Mouse (Mus musculus) neural tube, embryonic 15.5 days (tissue): ENCODE measurements around the gene Psmd8. TPM values are rescaled to one million over a fixed set of nuclear protein-coding genes. Genes with fewer than 3 reads are reported as not detected.
"Not testable (repeated sequence)": the region's sequence is repeated elsewhere in the genome, so short reads cannot be mapped to it uniquely, and the experiment has no call there.

Source experiments
- ATAC-seq: fragments of 200-750 bp; cut with Nextera tagmentation; 2 replicates; pipeline ENCODE4 v1.8.0; 2017; ENCODE audit warnings: mild to moderate bottlenecking, moderate TSS enrichment, moderate library complexity; ENCODE audit not compliant: low FRiP score
- H3K27ac ChIP-seq: fragments of 300-500 bp; sonication (generic); replicated peaks from 2 replicates; pipeline ENCODE4 v1.5.1; 2015; ENCODE audit warnings: mild to moderate bottlenecking, inconsistent platforms
- H3K27me3 ChIP-seq: fragments of 300-500 bp; sonication (generic); replicated peaks from 2 replicates; pipeline ENCODE4 v1.6.1; 2015; ENCODE audit warnings: inconsistent platforms
- H3K36me3 ChIP-seq: fragments of 300-500 bp; sonication (generic); 2 replicates; pipeline ENCODE4 v1.6.1; 2015; ENCODE audit warnings: inconsistent platforms
- H3K4me1 ChIP-seq: fragments of 300-500 bp; sonication (generic); 2 replicates; pipeline ENCODE4 v1.6.1; 2015; ENCODE audit warnings: inconsistent platforms
- H3K4me2 ChIP-seq: fragments of 300-500 bp; sonication (generic); 2 replicates; pipeline ENCODE4 v1.6.1; 2015; ENCODE audit warnings: inconsistent platforms, mild to moderate bottlenecking, moderate library complexity
- H3K4me3 ChIP-seq: fragments of 300-500 bp; sonication (generic); replicated peaks from 2 replicates; pipeline ENCODE4 v1.5.1; 2015; ENCODE audit warnings: mild to moderate bottlenecking, inconsistent platforms
- H3K9ac ChIP-seq: fragments of 300-500 bp; sonication (generic); replicated peaks from 2 replicates; pipeline ENCODE4 v1.6.1; 2015; ENCODE audit warnings: mild to moderate bottlenecking, inconsistent platforms
- H3K9me3 ChIP-seq: fragments of 300-500 bp; sonication (generic); replicated peaks from 2 replicates; pipeline ENCODE4 v1.6.1; 2016; ENCODE audit warnings: inconsistent platforms
- WGBS: fragments of 180-500 bp; shearing (Covaris S2); methylation state at CpG from one replicate; pipeline ENCODE4 v1.1.7; 2015; ENCODE audit warnings: mixed read lengths; 5-methylcytosine and 5-hydroxymethylcytosine counted together
- polyA plus RNA-seq: library from polyadenylated mRNA; unstranded; fragments of >200 nt; fragmentation: Nextera tagmentation; extraction: Ambion mirVana; gene quantifications from 2 replicates; pipeline ENCODE4 v1.2.1, GENCODE M21; 2015

The Psmd8 gene
- polyA plus RNA-seq, 1 experiment from 2014 or later = 278 TPM

DNA sequence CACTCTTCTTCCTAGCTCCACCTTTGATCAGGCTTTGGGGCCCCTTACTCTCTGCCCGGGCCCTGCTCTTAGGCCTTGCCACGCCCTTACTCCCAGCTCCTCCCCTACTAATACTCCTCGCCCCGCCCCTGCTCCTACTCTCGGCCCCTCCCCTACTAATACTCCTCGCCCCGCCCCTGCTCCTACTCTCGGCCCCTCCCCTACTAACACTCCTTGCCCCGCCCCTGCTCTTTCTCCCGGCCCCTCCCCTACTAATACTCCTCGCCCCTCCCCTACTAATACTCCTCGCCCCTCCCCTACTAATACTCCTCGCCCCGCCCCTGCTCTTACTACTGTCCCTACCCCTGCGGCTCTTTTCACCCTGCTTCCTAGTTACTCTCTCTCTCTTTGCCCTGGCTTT lies 30.5 kb upstream of the Psmd8 start:
- H3K4me3 ChIP-seq = peak overlapping the region; percentile 34
- H3K9ac ChIP-seq, H3K36me3 ChIP-seq, ATAC-seq, H3K27me3 ChIP-seq, H3K27ac ChIP-seq, H3K9me3 ChIP-seq: not testable (repeated sequence)
- H3K4me1 ChIP-seq = peaks cover 19% of the 10 kb centered on the region
- 28% methylated on average over 12 of the region's 15 CpGs for WGBS
- H3K4me2 ChIP-seq = peak overlapping the region; percentile 54

DNA sequence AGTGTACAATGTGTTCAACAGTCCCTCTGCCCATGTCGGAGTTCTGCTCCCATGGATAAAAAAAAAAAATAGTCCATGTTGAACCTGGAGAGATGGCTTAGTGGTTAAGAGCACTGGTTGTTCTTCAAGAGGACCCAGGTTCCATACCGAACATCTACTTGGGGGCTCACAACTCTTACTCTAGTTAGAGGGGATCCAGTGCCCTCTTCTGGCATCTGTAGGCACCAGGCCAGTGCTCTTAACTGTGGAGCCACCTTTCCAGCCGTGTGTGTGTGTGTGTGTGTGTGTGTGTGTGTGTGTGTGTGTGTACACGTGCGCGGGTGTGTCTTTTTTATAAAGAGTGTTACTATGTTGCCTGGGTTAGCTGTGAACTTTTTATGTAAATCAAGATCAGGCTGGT lies 22.1 kb upstream of the Psmd8 start:
- H3K27me3 ChIP-seq = no peaks in the 10 kb centered on the region
- no peaks in the 10 kb centered on the region for H3K4me1 ChIP-seq
- no peaks in the 10 kb centered on the region for H3K36me3 ChIP-seq
- H3K9ac ChIP-seq = no peak overlapping the region
- H3K27ac ChIP-seq = no peak overlapping the region
- 85% methylated on average over 6 of the region's 6 CpGs for WGBS
- no peaks in the 10 kb centered on the region for H3K9me3 ChIP-seq
- H3K4me3 ChIP-seq = no peak overlapping the region
- H3K4me2 ChIP-seq = no peak overlapping the region
- no peak for ATAC-seq

GRCm38 (mm10) chr7:29194230-29194629 lies 13.7 kb upstream of the Psmd8 start:
- WGBS = 92% methylated on average over 1 of the region's 1 CpGs
- H3K27me3 ChIP-seq, H3K36me3 ChIP-seq, H3K4me2 ChIP-seq, H3K9me3 ChIP-seq, H3K9ac ChIP-seq, H3K4me3 ChIP-seq, H3K27ac ChIP-seq, H3K4me1 ChIP-seq, ATAC-seq: not testable (repeated sequence)

DNA sequence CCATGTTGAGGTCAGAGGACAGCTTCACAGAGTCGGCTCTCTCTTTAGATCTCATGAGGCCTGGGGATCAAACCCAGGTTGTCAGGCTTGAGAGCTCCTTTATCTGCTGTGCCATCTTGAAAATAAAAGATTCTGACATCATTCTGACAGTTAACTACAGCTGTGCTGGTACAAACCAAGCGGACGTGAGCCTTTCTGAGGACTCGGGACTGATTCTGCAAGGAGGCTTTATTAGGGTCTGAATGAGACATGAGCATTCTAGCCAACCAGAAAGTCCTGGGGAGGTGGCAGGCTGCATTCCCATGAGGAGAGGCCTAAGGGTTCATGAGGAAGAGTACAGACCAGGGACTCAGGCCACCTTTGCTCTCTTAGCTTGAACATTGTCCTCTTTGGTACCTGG lies 822 bp upstream of the Psmd8 start:
- ATAC-seq, H3K27me3 ChIP-seq, H3K36me3 ChIP-seq, H3K9ac ChIP-seq, H3K4me3 ChIP-seq, H3K9me3 ChIP-seq: not testable (repeated sequence)
- 90% methylated on average over 4 of the region's 4 CpGs for WGBS
- H3K27ac ChIP-seq = peak overlapping the region; percentile 81
- H3K4me1 ChIP-seq = peaks cover 18% of the 10 kb centered on the region
- peak overlapping the region; percentile 61 for H3K4me2 ChIP-seq

DNA sequence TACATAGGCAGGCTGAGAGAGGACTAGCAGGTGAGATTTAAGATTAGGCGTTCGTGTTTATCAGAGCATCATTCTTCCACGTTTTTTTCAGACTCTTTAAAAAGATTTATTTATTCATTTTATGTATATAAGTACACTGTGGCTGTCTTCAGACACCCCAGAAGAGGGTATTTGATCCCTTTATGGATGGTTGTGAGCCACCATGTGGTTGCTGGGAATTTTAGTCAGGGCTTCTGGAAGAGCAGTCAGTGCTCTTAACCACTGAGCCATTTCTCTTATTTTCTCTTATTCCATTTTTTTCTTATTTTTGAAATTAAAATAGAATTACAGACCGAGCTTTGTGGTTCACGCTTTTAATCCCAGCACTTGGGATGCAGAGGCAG lies 344 bp upstream of the Psmd8 start:
- no peak overlapping the region for H3K9ac ChIP-seq
- H3K27me3 ChIP-seq = 0 out of 2 replicates have a peak, but pooled peaks cover 4% of the 10 kb centered on the region
- peak overlapping the region; percentile 61 for H3K4me2 ChIP-seq
- WGBS = 40% methylated on average over 5 of the region's 5 CpGs
- H3K9me3 ChIP-seq = no peaks in the 10 kb centered on the region
- peak overlapping the region; percentile 81 for H3K27ac ChIP-seq
- H3K4me1 ChIP-seq = peaks cover 18% of the 10 kb centered on the region
- peak; percentile 56 for ATAC-seq
- peaks cover 14% of the 10 kb centered on the region for H3K36me3 ChIP-seq
- peak overlapping the region; percentile 55 for H3K4me3 ChIP-seq

GRCm38 (mm10) chr7:29179323-29179722 lies 1.2 kb downstream of the Psmd8 start:
- peak overlapping the region; percentile 61 for H3K4me2 ChIP-seq
- H3K27ac ChIP-seq = no peak overlapping the region
- WGBS = 64% methylated on average over 7 of the region's 7 CpGs
- peak overlapping the region; percentile 55 for H3K4me3 ChIP-seq
- no peaks in the 10 kb centered on the region for H3K9me3 ChIP-seq
- ATAC-seq = no peak
- H3K9ac ChIP-seq = peak overlapping the region; percentile 65
- H3K36me3 ChIP-seq = peaks cover 29% of the 10 kb centered on the region
- H3K27me3 ChIP-seq = peaks cover 20% of the 10 kb centered on the region
- peaks cover 18% of the 10 kb centered on the region for H3K4me1 ChIP-seq

GRCm38 (mm10) chr7:29178106-29178505 lies 2.4 kb downstream of the Psmd8 start:
- Histone ChIP-seq H3K9me3 (no peaks in the 10 kb centered on the region), H3K27ac (no peak overlapping the region), H3K36me3 (peaks cover 42% of the 10 kb centered on the region), H3K4me1 (peaks cover 18% of the 10 kb centered on the region), H3K4me2 (peak overlapping the region; percentile 61; the same call in 1 of the 2 replicates), H3K27me3 (peaks cover 32% of the 10 kb centered on the region), H3K9ac (no peak overlapping the region), H3K4me3 (no peak overlapping the region)
- 90% methylated on average over 4 of the region's 4 CpGs for WGBS
- ATAC-seq = no peak

DNA sequence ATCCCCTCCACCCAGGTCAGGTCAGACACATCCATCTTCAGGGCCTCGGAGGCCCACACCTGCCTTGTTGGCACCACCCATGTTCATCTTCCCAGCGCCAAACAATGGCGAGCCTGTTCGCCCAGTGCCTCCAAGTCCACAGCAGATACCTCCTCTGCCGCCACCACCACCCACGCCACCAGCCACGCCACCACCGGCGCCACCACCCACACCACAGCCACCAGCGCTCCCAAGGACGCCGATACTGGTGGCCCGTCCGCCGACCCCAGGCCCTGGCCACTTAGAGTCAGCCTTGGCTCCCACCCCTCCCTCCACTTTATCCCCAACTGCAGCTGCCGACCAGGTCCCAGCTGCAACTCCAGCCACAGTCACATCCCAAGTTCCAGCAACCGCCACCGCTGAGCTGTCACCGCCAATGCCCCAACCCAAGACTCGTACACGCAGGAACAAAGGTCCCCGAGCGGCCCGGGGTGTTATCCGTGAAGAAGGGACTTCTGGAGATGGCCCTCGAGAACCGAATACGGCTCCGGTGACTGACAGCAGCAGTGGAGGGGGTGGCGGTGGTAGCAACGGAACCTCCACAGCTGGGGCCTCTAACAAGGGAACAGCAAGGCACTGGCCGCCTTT lies 8.0 kb downstream of the Psmd8 start:
- Histone ChIP-seq H3K9me3 (no peaks in the 10 kb centered on the region), H3K4me3 (no peak overlapping the region), H3K4me1 (peaks cover 40% of the 10 kb centered on the region), H3K27me3 (peaks cover 54% of the 10 kb centered on the region), H3K27ac (no peak overlapping the region), H3K36me3 (peaks cover 44% of the 10 kb centered on the region), H3K9ac (no peak overlapping the region), H3K4me2 (no peak overlapping the region)
- WGBS = 35% methylated on average over 32 of the region's 32 CpGs
- ATAC-seq = no peak

GRCm38 (mm10) chr7:29171562-29172097 lies 8.9 kb downstream of the Psmd8 start:
- Histone ChIP-seq H3K27ac (no peak overlapping the region), H3K9me3 (no peaks in the 10 kb centered on the region), H3K4me1 (peaks cover 44% of the 10 kb centered on the region), H3K9ac (peak overlapping the region; percentile 29; the same call in 1 of the 2 replicates), H3K36me3 (peaks cover 40% of the 10 kb centered on the region), H3K4me3 (peak overlapping the region; percentile 78), H3K27me3 (peaks cover 54% of the 10 kb centered on the region), H3K4me2 (peak overlapping the region; percentile 78)
- 6% methylated on average over 34 of the region's 34 CpGs for WGBS
- ATAC-seq = no peak

DNA sequence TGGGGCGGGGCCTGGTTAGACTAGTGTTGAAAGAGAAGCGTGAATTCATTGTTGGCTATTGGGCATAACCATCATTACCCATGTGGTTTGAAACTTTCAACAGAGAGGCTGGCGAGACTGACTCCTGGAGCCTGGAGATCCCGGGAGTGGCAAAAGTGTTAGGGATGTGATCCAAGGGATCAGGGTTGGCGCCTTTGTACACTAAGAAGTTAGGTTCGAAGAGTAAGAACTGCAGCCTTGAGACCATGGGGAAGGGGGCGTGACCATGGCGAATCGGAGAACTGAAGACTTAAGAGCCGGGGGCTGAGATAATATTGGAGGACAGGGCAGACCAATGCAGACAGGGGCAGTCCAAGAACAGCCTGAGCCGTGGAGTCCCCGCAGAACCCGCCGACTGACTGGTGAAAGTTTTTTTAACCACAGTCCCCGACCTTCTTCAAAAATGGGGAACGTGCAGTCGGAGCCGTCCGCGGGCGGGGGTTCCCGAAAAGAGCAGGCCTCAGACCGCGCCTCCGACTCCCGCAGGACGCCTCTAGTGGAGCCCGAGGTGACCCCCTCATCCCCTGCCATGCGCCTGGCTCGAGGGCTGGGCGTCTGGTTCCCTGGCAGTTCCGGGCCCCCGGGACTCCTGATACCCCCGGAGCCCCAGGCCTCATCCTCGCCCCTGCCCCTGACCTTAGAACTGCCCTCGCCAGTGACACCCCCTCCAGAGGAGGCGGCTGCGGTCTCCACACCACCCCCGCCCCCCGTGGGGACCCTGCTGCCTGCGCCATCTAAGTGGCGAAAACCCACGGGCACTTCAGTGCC lies 9.5 kb downstream of the Psmd8 start:
- peak overlapping the region; percentile 78 for H3K4me3 ChIP-seq
- peaks cover 50% of the 10 kb centered on the region for H3K27me3 ChIP-seq
- under 1% methylated on average over 42 of the region's 43 CpGs for WGBS
- peak overlapping the region; percentile 78 for H3K4me2 ChIP-seq
- H3K36me3 ChIP-seq = peaks cover 36% of the 10 kb centered on the region
- H3K9ac ChIP-seq = 0 out of 2 replicates have a peak overlapping the region, but pooled peaks have one; percentile 14
- H3K4me1 ChIP-seq = peaks cover 44% of the 10 kb centered on the region
- no peak for ATAC-seq
- no peak overlapping the region for H3K27ac ChIP-seq
- H3K9me3 ChIP-seq = no peaks in the 10 kb centered on the region

- peak within 1 kb of the TSS; percentile 72 for H3K9ac ChIP-seq
- H3K4me1 ChIP-seq = peaks cover 44% of the 10 kb centered on the region
- H3K27me3 ChIP-seq = peaks cover 43% of the 10 kb centered on the region
- H3K4me2 ChIP-seq = peak within 1 kb of the TSS; percentile 78
- H3K9me3 ChIP-seq = no peaks in the 10 kb centered on the region
- H3K27ac ChIP-seq = peak within 1 kb of the TSS; percentile 92
- H3K4me3 ChIP-seq = peak within 1 kb of the TSS; percentile 78
- peak; percentile 76 for ATAC-seq
- peaks cover 30% of the 10 kb centered on the region for H3K36me3 ChIP-seq
- under 1% methylated on average over 30 of the region's 30 CpGs for WGBS
These were observed 10.3 kb downstream of the Psmd8 start, which contains the start of the genes Ggn and Spred3 for GRCm38 (mm10) chr7:29170066-29170754. Gene Ggn, plus strand, starts transcription at chr7:29170210. Gene Spred3, minus strand, starts transcription at chr7:29170411.
